Mouse (Mus musculus) c-Kit-positive CD71-positive TER-119-positive erythroid progenitor cells, embryonic 14.5 days (primary cell): ENCODE data around the gene Cfap221.

ENCODE experiments used
- DNase-seq: peaks from one replicate; pipeline ENCODE4 v3.0.0-alpha.2; 2013; ENCODE audit warnings: low spot score

Cfap221 gene

GRCm38 (mm10) chr1:119996798-119997581 is at the start of gene Cfap221:
Gene Cfap221, minus strand, starts transcription at chr1:119997234.
- DNase-seq: peak; percentile 35

GRCm38 (mm10) chr1:120044584-120044983 is 47.5 kb upstream of the Cfap221 start:
- no peak for DNase-seq

- DNase-seq: no peak
Observed at GRCm38 (mm10) chr1:120042421-120042820, 45.4 kb upstream of the Cfap221 start.

GRCm38 (mm10) chr1:120038594-120038993 is 41.6 kb upstream of the Cfap221 start:
- no peak for DNase-seq

DNA sequence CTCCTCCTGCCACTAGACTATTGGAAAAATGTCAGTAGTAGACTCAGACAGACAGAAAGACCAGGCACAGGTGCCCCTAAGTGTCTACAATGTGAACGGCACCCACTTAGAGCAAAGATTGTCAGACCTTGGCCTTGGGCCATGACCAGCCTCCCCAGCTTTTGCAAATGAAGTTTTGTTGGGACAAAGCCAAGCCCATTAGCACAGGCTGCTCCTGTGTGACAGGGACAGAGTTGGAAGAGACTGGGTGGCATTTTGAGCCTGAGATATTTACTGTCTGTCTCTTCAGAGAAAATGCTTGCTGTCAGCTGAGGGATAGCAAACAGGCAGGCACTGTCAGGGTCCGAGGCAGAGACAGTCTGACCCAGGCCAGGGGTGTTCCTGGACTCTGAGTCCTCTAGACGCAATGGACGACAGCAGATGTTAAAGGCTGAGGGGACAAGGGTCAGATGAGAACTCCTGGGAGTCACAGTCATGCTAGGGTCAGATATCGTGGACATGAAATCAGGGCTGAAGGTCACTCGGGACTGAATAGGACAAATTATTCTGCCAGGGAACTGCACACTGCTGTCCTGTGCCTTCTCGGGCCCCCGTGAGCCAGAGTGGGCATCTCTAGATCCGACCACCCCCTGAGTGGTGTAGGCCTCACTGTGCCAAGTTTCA is 40.1 kb upstream of the Cfap221 start:
- DNase-seq: no peak

DNA sequence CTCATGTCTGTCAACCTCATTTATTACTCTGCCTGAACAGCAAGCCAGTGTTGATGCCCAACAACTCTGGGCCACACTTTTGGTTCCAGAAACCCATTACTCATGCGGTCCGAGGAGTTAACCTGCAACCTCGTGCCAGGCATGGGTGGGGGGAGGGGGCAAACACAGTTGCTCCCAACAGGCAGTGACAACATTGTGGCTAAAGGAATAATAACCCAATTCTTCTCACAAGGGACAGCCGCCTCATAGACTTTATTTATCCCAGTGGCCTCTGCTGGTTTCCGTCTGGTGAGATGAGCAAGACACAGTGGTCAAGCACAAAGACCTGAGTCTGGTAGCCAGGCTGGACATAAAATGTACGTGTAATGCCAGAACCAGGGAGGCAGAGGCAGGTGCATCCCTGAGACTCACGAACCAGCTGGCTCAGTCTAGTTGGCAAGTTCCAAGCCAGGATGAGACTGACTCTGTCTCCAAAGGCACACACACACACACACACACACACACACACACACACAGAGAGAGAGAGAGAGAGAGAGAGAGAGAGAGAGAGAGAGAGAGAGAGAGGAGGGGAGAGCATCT is 38.5 kb upstream of the Cfap221 start:
- no peak for DNase-seq

DNA sequence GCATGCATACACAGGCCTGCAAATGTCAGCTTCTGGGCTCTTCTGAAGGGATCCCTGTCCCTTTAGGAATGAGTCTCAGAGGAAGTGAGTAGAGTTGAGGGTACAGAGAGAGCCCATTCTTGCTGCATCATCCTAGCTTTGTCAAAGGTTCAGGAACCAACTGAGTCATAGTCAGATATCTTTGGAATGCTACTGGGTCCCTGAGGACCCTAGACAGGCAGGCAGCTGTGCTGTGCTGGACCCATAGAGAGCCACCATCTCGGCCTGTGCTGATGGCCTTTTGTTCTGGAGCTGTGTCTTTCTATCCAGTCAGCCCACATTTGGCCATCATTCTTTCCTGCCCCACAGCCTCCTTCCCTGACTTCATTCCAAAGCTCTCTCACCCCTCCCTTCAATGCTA is 37.8 kb upstream of the Cfap221 start:
- DNase-seq: no peak

DNA sequence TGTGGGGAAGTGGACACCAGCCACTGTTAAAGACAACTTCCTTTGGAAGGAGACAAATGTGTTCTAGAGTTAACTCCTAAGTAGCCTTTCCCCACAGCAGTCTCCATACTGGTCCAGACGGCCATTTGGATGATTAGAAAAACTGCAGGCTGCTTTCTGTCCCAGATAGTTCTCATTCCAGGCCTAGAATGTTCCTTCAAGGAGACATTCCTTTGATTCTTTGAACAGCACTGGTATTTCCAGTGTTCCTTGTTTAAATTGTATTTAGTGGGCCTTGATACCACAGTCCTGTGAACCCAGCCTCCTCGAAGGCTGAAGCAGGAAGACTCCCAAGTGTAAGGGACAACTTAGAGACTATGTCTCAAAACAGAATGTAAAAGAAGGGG is 36.4 kb upstream of the Cfap221 start:
- DNase-seq: no peak

GRCm38 (mm10) chr1:120032804-120033468 is 35.9 kb upstream of the Cfap221 start:
- peak; percentile 49 for DNase-seq

DNA sequence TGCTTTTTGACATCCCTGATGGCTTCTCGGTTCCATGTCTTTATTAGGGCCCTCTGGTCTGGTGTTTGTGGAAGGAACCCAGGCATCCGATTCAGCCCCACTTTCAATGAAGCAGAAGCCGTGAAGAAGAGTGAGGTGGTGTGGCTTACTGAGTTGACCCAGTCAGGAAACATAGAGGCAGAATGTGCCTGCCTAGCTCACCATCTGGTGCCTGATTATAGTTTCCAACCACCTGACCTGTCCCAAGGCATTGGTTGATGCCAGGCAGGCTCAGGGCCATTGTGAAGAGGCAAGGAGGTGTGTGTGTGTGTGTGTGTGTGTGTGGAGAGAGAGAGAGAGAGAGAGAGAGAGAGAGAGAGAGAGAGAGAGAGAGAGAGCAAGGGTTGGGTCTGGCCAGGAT is 33.4 kb upstream of the Cfap221 start:
- DNase-seq: no peak

- no peak for DNase-seq
Observed at GRCm38 (mm10) chr1:120027693-120028092, 30.7 kb upstream of the Cfap221 start.

DNA sequence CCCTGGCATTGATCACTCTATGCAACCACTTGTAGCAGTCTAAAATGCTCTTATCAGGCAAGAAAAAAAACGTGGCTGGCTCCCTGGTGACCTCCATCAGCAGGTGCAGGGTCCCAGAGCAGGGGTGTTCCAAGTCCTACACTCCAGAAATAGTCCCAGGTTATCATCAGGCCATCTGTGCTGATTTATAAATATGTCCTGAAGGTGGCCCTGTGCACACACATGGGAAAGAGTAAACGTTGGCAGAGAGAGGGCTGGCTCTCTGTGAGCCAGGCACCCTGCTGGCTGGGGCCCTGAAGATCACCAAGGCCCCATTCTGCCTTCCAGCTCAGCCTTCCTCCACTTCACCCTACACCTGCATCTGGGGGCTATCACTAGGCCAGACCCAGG is 28.0 kb upstream of the Cfap221 start:
- DNase-seq: no peak

GRCm38 (mm10) chr1:120024331-120025049 is 27.5 kb upstream of the Cfap221 start:
- no peak for DNase-seq

DNA sequence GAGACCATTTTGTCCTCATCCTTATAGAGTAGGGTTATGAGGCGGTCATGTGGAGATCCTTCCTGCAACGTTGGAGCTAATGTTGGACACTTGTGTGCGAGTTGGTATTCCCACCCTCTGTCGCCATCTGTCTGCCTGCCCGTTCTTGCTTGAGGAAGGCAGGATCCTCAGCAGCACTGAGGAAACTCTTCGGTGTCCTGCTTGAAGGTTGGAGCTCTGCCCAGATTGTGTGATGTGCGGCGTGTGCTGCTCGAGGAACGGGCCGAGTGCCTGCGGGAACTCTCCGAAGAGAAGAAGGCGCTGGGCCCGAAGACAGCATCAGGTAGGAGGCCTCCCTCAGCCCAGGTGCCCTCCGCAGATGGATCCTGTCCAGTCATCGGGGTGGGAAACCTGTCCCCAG is 24.9 kb upstream of the Cfap221 start:
- no peak for DNase-seq

DNA sequence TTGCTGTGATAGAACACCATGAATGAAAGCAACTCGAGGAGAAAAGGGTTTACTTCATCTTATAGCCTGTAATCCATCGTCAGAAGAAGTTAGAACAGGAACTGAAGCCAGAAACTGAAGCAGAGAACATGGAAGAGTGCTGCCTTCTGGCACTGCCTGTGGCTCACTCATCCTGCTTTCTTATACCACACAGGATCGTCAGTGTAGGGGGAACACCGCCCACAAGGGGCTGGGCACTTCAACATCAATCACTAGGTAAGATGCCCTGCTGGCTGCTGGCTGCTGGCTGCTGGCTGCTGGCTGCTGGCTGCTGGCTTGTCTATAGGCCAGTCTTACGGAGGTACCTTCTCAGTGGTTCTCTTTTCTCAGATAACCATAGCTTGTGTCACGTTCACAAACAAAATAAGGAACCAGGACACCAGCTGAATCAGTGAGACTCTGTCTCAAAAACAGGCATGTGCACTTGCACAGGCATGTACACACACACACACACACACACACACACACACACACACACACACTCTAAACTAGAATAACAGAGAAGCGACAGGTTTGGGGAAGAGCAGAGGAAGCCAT is 23.4 kb upstream of the Cfap221 start:
- no peak for DNase-seq

- no peak for DNase-seq
Observed at GRCm38 (mm10) chr1:120019428-120019827, 22.4 kb upstream of the Cfap221 start.

DNA sequence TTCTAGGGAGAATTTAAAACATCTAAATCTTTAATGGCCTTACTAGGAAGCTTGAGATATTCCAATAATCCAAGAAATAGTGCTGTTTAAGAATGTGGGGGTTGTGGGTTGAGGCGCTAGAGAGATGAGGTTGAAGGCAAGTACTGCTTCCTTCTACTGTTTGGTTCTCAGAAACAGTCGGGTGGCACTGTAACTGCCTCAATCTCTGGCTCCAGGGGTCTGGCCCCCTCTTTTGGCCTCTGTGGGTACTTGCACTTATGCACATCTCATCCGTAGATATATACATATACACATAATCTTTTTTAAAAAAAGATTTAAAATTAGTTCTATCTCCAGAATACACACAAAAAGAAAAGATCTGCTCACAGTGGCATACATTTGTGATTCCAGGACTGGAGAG is 21.9 kb upstream of the Cfap221 start:
- no peak for DNase-seq

DNA sequence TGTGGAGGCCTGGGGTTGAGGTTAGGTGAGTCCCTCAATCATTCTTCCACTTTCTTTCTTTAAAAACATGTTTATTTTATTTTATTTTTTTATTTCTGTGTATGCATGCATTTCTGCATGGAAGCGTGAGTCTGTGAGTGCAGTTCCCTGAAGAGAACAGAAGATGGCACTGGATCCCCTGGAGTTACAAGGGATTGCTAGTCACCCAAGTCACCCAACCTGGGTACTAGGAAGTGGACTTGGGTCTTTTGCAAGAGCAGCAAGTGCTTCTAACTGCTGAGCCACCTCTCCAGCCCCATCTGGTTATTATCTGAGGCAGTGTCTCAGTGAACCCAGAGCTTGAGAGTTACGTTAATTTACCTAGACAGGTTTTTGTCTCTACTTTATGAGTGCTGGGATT is 19.2 kb upstream of the Cfap221 start:
- no peak for DNase-seq

DNA sequence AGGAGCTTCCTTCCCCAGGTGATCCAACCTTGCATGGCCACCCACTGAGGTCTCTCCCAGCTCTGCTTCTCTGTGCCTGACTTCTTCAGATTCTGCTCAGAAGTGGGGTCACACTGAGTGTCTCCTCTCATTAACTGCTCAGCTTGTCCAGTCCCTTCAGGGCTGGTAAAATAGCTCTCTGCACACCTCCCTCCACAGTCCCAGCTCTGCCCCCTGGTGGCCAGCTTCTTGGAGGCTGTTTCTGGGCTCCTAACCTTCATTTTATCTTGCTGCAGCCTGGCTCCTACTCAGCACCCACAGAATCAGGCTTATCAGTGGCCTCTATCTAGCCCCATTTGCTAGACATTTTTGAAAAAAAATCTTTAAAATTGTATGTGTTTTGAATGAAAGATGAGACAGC is 16.1 kb upstream of the Cfap221 start:
- peak; percentile 31 for DNase-seq

- DNase-seq: no peak
Observed at GRCm38 (mm10) chr1:120012638-120013037, 15.6 kb upstream of the Cfap221 start.

- DNase-seq: no peak
Observed at GRCm38 (mm10) chr1:120007851-120008588, 11.0 kb upstream of the Cfap221 start.
